Mouse (Mus musculus) layer of hippocampus, adult 8-10 months (tissue): ENCODE results near the gene Prdm8. TPM values are rescaled to one million over a fixed set of nuclear protein-coding genes. Genes with fewer than 3 reads are reported as not detected.

Experiments used
- total RNA-seq, 4 experiments: library from RNA; stranded (reverse); gene quantifications; 2 replicates each; pipeline ENCODE4 v1.2.4; 2022

Gene Prdm8
- total RNA-seq, 4 experiments from 2014 or later = 67.7 to 76.1 (median 71.5) TPM

Other genes starting within 250 kb of the Prdm8 start
- gene Antxr2, start 136.2 kb upstream of the Prdm8 start, total RNA-seq = 1 to 10 TPM; 2.1 to 2.9 (median 2.5) TPM
- 1 to 10 TPM; 3.3 to 6.5 (median 5.2) TPM for gene Fgf5, start 87.0 kb downstream of the Prdm8 start, total RNA-seq
- 1 to 10 TPM in 2 of 4 experiments, under 1 TPM in 1, not detected in 1; 0.41 to 1.2 (median 1.1) TPM for gene Cfap299, start 162.1 kb downstream of the Prdm8 start, total RNA-seq